ENCODE assay signal across 9 mouse cellular contexts in the genomic region with DNA sequence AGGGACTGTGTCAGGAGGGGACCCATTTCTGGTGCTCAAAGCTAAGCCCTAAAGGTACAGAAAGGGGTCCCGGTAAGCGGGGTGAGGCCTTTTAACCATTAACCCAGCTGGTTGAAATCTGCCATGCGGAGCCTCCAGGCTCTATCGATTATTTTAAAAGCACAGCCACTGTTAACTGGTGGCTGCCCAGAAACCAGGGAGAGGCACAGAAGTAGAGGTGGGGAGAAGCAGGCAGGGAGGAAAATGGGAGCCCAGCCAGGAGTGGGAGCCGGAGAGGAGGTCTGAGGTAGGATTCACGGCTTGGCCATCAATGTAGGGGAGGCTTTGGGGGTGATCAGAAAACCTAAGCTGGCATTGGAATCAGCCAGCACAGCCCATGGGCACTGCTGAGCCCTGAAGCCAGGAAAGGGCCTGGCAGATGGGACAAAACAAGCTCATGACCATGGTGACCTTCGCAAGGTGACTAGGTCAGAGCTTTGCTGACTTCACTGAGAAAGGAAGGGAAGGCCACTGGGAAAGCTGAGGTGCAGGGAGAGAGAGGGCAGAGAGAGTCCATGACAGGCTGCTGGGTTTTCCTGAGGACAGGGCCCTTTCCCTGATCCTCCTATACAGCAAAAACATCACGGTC. TPM values are rescaled to one million over a fixed set of nuclear protein-coding genes. Genes with fewer than 3 reads are reported as not detected.
DNase-seq lines count a peak whose midpoint lies in the region; ATAC-seq and TF ChIP-seq lines count a peak whose summit lies in the region.
"Had no signal": no experiment of that assay in that cellular context is flagged by ENCODE, and none has a peak within 500 bp of the region (broad histone marks: within the 10 kb centered on the region; RNA-seq: fewer than 3 reads in every experiment).

No protein-coding gene starts in this region.

- ATAC-seq in lung, embryonic 15.5 days (ENCODE audit: borderline replicate concordance, extremely low read depth, low FRiP score, low TSS enrichment), result no peak
- ATAC-seq in kidney, embryonic 16.5 days (ENCODE audit: low FRiP score, low TSS enrichment), result peak; percentile 16; the same call in 1 of the 2 replicates

- peak overlapping the region; percentile 86 for H3K27ac ChIP-seq in lung, embryonic 15.5 days
- peak overlapping the region; percentile 88 for H3K27ac ChIP-seq in kidney, embryonic 16.5 days (ENCODE audit: low read length)
- peak overlapping the region; percentile 75; the same call in 1 of the 2 replicates for H3K27ac ChIP-seq in olfactory bulb, adult 2 months (ENCODE audit: insufficient read depth, low read depth, low read length)
- no peak overlapping the region for H3K27ac ChIP-seq in forebrain, embryonic 10.5 days

- 72% methylated on average over 8 of the region's 8 CpGs for WGBS in lung, embryonic 15.5 days
- 73% methylated on average over 8 of the region's 8 CpGs for WGBS in lung, adult 2 months
- 55% methylated on average over 8 of the region's 8 CpGs for WGBS in kidney, embryonic 16.5 days
- 59% methylated on average over 8 of the region's 8 CpGs for WGBS in olfactory bulb, adult 2 months
- WGBS in forebrain, embryonic 10.5 days, result 92% methylated on average over 8 of the region's 8 CpGs

- peaks cover 17% of the 10 kb centered on the region for H3K4me1 ChIP-seq in lung, embryonic 15.5 days
- H3K4me1 ChIP-seq in lung, adult 2 months (ENCODE audit: control insufficient read depth, insufficient read depth, low read length), result peaks cover 4% of the 10 kb centered on the region; the same call in 1 of the 2 replicates
- H3K4me1 ChIP-seq in kidney, embryonic 16.5 days (ENCODE audit: insufficient read depth, low read length), result peaks cover 36% of the 10 kb centered on the region
- H3K4me1 ChIP-seq in olfactory bulb, adult 2 months (ENCODE audit: control insufficient read depth, insufficient read depth, low read length), result peaks cover 28% of the 10 kb centered on the region
- no peaks in the 10 kb centered on the region for H3K4me1 ChIP-seq in forebrain, embryonic 10.5 days

- H3K27me3 ChIP-seq in lung, embryonic 15.5 days, result no peaks in the 10 kb centered on the region
- H3K27me3 ChIP-seq in kidney, embryonic 16.5 days (ENCODE audit: insufficient read depth, low read length), result no peaks in the 10 kb centered on the region
- H3K27me3 ChIP-seq in forebrain, embryonic 10.5 days (ENCODE audit: poor library complexity, severe bottlenecking), result no peaks in the 10 kb centered on the region

- H3K36me3 ChIP-seq in lung, embryonic 15.5 days, result 0 out of 2 replicates have a peak, but pooled peaks cover 6% of the 10 kb centered on the region
- peaks cover 6% of the 10 kb centered on the region; the same call in 1 of the 2 replicates for H3K36me3 ChIP-seq in kidney, embryonic 16.5 days (ENCODE audit: insufficient read depth, low read length)
- H3K36me3 ChIP-seq in forebrain, embryonic 10.5 days (replicated peaks), result peaks cover 22% of the 10 kb centered on the region

- no peak overlapping the region for H3K4me2 ChIP-seq in lung, embryonic 15.5 days
- H3K4me2 ChIP-seq in kidney, embryonic 16.5 days (replicated peaks; ENCODE audit: low read depth, low read length), result no peak overlapping the region

- no peak overlapping the region for H3K4me3 ChIP-seq in lung, embryonic 15.5 days
- H3K4me3 ChIP-seq in lung, adult 2 months (replicated peaks; ENCODE audit: extremely low read depth, low read depth, low read length), result no peak overlapping the region
- H3K4me3 ChIP-seq in kidney, embryonic 16.5 days (ENCODE audit: low read length), result no peak overlapping the region
- no peak overlapping the region for H3K4me3 ChIP-seq in olfactory bulb, adult 2 months (ENCODE audit: insufficient read depth, low read depth, low read length)
- H3K4me3 ChIP-seq in forebrain, embryonic 10.5 days, result no peak overlapping the region

- peak; percentile 43 for DNase-seq in adrenal gland, postnatal 14 days
- DNase-seq in adrenal gland, postnatal 4 days (ENCODE audit: low spot score in 2 of 2), result no peak
- no peak for DNase-seq in lung, adult 2 months
- no peak for DNase-seq in urinary bladder, adult 2 months (ENCODE audit: low spot score)
- DNase-seq in forebrain, embryonic 10.5 days (ENCODE audit: extremely low spot score, low spot score), result no peak
- DNase-seq: cerebellum, adult 9-11 months had no signal

- no peak overlapping the region for H3K9ac ChIP-seq in lung, embryonic 15.5 days
- peak overlapping the region; percentile 53 for H3K9ac ChIP-seq in kidney, embryonic 16.5 days (replicated peaks; ENCODE audit: low read length)

- TF ChIP-seq CTCF in lung, adult 2 months (IDR thresholded peaks at IDR 0.05; ENCODE audit: insufficient read depth, low read length), result no peak
- no peak for TF ChIP-seq CTCF in olfactory bulb, adult 2 months (IDR thresholded peaks at IDR 0.05; ENCODE audit: insufficient read depth, low read depth, low read length)

- no peak for TF ChIP-seq POLR2A in lung, adult 2 months (IDR thresholded peaks at IDR 0.05; ENCODE audit: borderline replicate concordance, extremely low read depth, low read depth, low read length)
- no peak for TF ChIP-seq POLR2A in olfactory bulb, adult 2 months (IDR thresholded peaks at IDR 0.05; ENCODE audit: insufficient read depth, low read depth, low read length)

- no peaks in the 10 kb centered on the region for H3K9me3 ChIP-seq in lung, embryonic 15.5 days
- no peaks in the 10 kb centered on the region for H3K9me3 ChIP-seq in kidney, embryonic 16.5 days (ENCODE audit: low read length)
- H3K9me3 ChIP-seq in forebrain, embryonic 10.5 days, result no peaks in the 10 kb centered on the region

RNA-seq across cellular contexts. Expression of a gene that starts 12.3 kb away (rescaled TPM):
- 25.2 and 25.6 TPM in 2 replicates for total RNA-seq in adrenal gland, postnatal 14 days (2021)
- 10 to 100 TPM; 34.1 to 36.0 TPM for total RNA-seq in adrenal gland, postnatal 4 days (2021)
- 25.2 and 26.2 TPM in 2 replicates for polyA plus RNA-seq in lung, embryonic 15.5 days (2015; fragmentation: Nextera tagmentation; extraction: Ambion mirVana)
- polyA plus RNA-seq in lung, adult 2 months (2012; rRNA removed), result 21.0 and 25.7 TPM in 2 replicates
- 35.2 and 38.8 TPM in 2 replicates for polyA plus RNA-seq in kidney, embryonic 16.5 days (2015; fragmentation: Nextera tagmentation; extraction: Ambion mirVana)
- polyA plus RNA-seq in olfactory bulb, adult 2 months (2012; ENCODE audit: insufficient read depth, insufficient read length, low replicate concordance, missing spikeins), result not detected in 2 replicates
- polyA plus RNA-seq in urinary bladder, adult 2 months (2012; rRNA removed), result 25.3 and 31.7 TPM in 2 replicates
- polyA plus RNA-seq in forebrain, embryonic 10.5 days (2016; fragmentation: Nextera tagmentation; extraction: Ambion mirVana), result 18.5 and 20.7 TPM in 2 replicates

RNA-seq across cellular contexts. Expression of a gene that starts 22.2 kb away (rescaled TPM):
- 12.4 and 13.1 TPM in 2 replicates for total RNA-seq in adrenal gland, postnatal 14 days (2021)
- 10 to 100 TPM; 26.7 to 30.9 TPM for total RNA-seq in adrenal gland, postnatal 4 days (2021)
- polyA plus RNA-seq in lung, embryonic 15.5 days (2015; fragmentation: Nextera tagmentation; extraction: Ambion mirVana), result 21.5 and 22.1 TPM in 2 replicates
- polyA plus RNA-seq in lung, adult 2 months (2012; rRNA removed), result 23.1 and 23.4 TPM in 2 replicates
- 24.1 and 31.1 TPM in 2 replicates for polyA plus RNA-seq in kidney, embryonic 16.5 days (2015; fragmentation: Nextera tagmentation; extraction: Ambion mirVana)
- not detected in 2 replicates for polyA plus RNA-seq in olfactory bulb, adult 2 months (2012; ENCODE audit: insufficient read depth, insufficient read length, low replicate concordance, missing spikeins)
- 28.5 and 31.6 TPM in 2 replicates for polyA plus RNA-seq in urinary bladder, adult 2 months (2012; rRNA removed)
- polyA plus RNA-seq in forebrain, embryonic 10.5 days (2016; fragmentation: Nextera tagmentation; extraction: Ambion mirVana), result 19.3 and 20.4 TPM in 2 replicates

RNA-seq across cellular contexts. Expression of a gene that starts 55.7 kb away (rescaled TPM):
- total RNA-seq in adrenal gland, postnatal 14 days (2021), result 26.6 and 28.4 TPM in 2 replicates
- total RNA-seq in adrenal gland, postnatal 4 days (2021), result 10 to 100 TPM; 31.3 to 35.6 TPM
- polyA plus RNA-seq in lung, embryonic 15.5 days (2015; fragmentation: Nextera tagmentation; extraction: Ambion mirVana), result 20.3 and 25.4 TPM in 2 replicates
- polyA plus RNA-seq in lung, adult 2 months (2012; rRNA removed), result 29.0 and 33.4 TPM in 2 replicates
- 23.2 and 24.9 TPM in 2 replicates for polyA plus RNA-seq in kidney, embryonic 16.5 days (2015; fragmentation: Nextera tagmentation; extraction: Ambion mirVana)
- polyA plus RNA-seq in olfactory bulb, adult 2 months (2012; ENCODE audit: insufficient read depth, insufficient read length, low replicate concordance, missing spikeins), result not detected in 2 replicates
- 22.0 and 22.4 TPM in 2 replicates for polyA plus RNA-seq in urinary bladder, adult 2 months (2012; rRNA removed)
- 17.8 TPM in 2 replicates for polyA plus RNA-seq in forebrain, embryonic 10.5 days (2016; fragmentation: Nextera tagmentation; extraction: Ambion mirVana)

RNA-seq across cellular contexts. Expression of a gene that starts 56.1 kb away (rescaled TPM):
- 39.0 and 40.0 TPM in 2 replicates for total RNA-seq in adrenal gland, postnatal 14 days (2021)
- total RNA-seq in adrenal gland, postnatal 4 days (2021), result 10 to 100 TPM; 53.9 to 58.1 TPM
- 43.2 and 51.1 TPM in 2 replicates for polyA plus RNA-seq in lung, embryonic 15.5 days (2015; fragmentation: Nextera tagmentation; extraction: Ambion mirVana)
- 12.3 and 16.3 TPM in 2 replicates for polyA plus RNA-seq in lung, adult 2 months (2012; rRNA removed)
- 50.5 and 62.7 TPM in 2 replicates for polyA plus RNA-seq in kidney, embryonic 16.5 days (2015; fragmentation: Nextera tagmentation; extraction: Ambion mirVana)
- polyA plus RNA-seq in olfactory bulb, adult 2 months (2012; ENCODE audit: insufficient read depth, insufficient read length, low replicate concordance, missing spikeins), result not detected in 2 replicates
- 15.2 and 18.5 TPM in 2 replicates for polyA plus RNA-seq in urinary bladder, adult 2 months (2012; rRNA removed)
- polyA plus RNA-seq in forebrain, embryonic 10.5 days (2016; fragmentation: Nextera tagmentation; extraction: Ambion mirVana), result 57.9 and 65.5 TPM in 2 replicates
